Mouse (Mus musculus) liver, postnatal 0 days (tissue): ENCODE data around the gene Pramel7.

Experiments
- CTCF ChIP-seq: sonication (generic); IDR thresholded peaks from 2 replicates; pipeline ENCODE4 v1.5.1; 2016; ENCODE audit warnings: antibody characterized with exemption, low read depth
- EP300 ChIP-seq: IDR thresholded peaks from 2 replicates; pipeline ENCODE4 v1.6.1; 2016; ENCODE audit warnings: antibody characterized with exemption, low read depth, mild to moderate bottlenecking

- TF ChIP-seq CTCF, result no peak
- TF ChIP-seq EP300, result no peak
Observed at GRCm38 (mm10) chr2:87520651-87521050, 23.8 kb upstream of the Pramel7 start.
